Mouse (Mus musculus) lung, adult 2 months (tissue): ENCODE results near the gene Sebox.

Experiments used
- CTCF ChIP-seq: fragments of 200-500 bp; IDR thresholded peaks from 2 replicates; pipeline ENCODE4 v1.5.1; 2011; ENCODE audit warnings: mild to moderate bottlenecking, low read length, control low read depth; ENCODE audit not compliant: insufficient read depth
- POLR2A ChIP-seq: fragments of 200-500 bp; IDR thresholded peaks from 2 replicates; pipeline ENCODE4 v1.6.1; 2011; ENCODE audit warnings: low read depth, mild to moderate bottlenecking, control low read depth, low read length, borderline replicate concordance; ENCODE audit errors: extremely low read depth

DNA sequence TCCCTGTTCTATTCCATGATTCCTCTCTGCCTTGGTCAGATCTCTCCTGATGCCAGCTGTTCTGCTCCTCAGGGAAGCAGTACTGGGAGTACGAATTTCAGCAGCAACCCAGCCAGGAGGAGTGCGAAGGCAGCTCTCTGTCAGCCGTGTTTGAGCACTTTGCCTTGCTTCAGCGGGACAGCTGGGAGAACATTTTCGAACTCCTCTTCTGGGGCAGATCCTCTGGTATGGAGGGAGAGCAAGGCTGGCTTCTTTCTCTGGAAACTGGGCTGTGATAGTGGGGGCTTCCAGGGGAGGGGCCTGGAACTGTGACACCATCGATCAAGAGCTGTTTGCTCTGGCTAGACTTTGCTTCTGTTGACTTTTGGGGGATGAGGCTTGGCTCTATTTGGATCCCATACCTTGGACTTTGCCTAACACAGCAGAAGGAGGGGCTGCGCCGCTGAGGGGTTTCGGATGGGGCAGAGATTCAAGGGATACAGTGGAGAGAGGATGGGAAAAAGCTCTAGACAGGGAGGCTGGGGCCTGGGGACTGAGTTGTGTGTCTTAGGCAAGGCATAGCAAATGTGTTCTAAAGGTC is 2.5 kb upstream of the Sebox start:
- TF ChIP-seq CTCF (no peak), POLR2A (no peak)
